Mouse (Mus musculus): ENCODE results near the gene Arhgef12.

Arhgef12 gene

GRCm38 (mm10) chr9:43108721-43109120 is 1.7 kb upstream of the Arhgef12 start:
- no peak for DNase-seq (ENCODE audit: low read depth, low spot score)

- no peak for DNase-seq (ENCODE audit: low read depth, low spot score)
Observed at GRCm38 (mm10) chr9:43108081-43108480, 1.0 kb upstream of the Arhgef12 start.

GRCm38 (mm10) chr9:43107555-43107954 is 516 bp upstream of the Arhgef12 start:
- DNase-seq (ENCODE audit: low read depth, low spot score) = no peak

- DNase-seq (ENCODE audit: low read depth, low spot score) = no peak
Observed at GRCm38 (mm10) chr9:43106426-43107186, 433 bp downstream of the Arhgef12 start.

- peak; percentile 84 for DNase-seq (ENCODE audit: low read depth, low spot score)
Observed at GRCm38 (mm10) chr9:43105664-43106361, 1.2 kb downstream of the Arhgef12 start.

GRCm38 (mm10) chr9:43104873-43105663 is 2.0 kb downstream of the Arhgef12 start:
- DNase-seq (ENCODE audit: low read depth, low spot score) = no peak

- no peak for DNase-seq (ENCODE audit: low read depth, low spot score)
Observed at GRCm38 (mm10) chr9:43104526-43104872, 2.5 kb downstream of the Arhgef12 start.

- no peak for DNase-seq (ENCODE audit: low read depth, low spot score)
Observed at GRCm38 (mm10) chr9:43103675-43104299, 3.3 kb downstream of the Arhgef12 start.

GRCm38 (mm10) chr9:43102931-43103330 is 4.1 kb downstream of the Arhgef12 start:
- DNase-seq (ENCODE audit: low read depth, low spot score) = no peak

- DNase-seq (ENCODE audit: low read depth, low spot score) = no peak
Observed at GRCm38 (mm10) chr9:43101936-43102595, 5.0 kb downstream of the Arhgef12 start.

GRCm38 (mm10) chr9:43098922-43099321 is 8.1 kb downstream of the Arhgef12 start:
- no peak for DNase-seq (ENCODE audit: low read depth, low spot score)

- DNase-seq (ENCODE audit: low read depth, low spot score) = no peak
Observed at GRCm38 (mm10) chr9:43097801-43098557, 9.1 kb downstream of the Arhgef12 start.

GRCm38 (mm10) chr9:43096337-43096736 is 10.7 kb downstream of the Arhgef12 start:
- no peak for DNase-seq (ENCODE audit: low read depth, low spot score)

- no peak for DNase-seq (ENCODE audit: low read depth, low spot score)
Observed at GRCm38 (mm10) chr9:43094828-43095227, 12.2 kb downstream of the Arhgef12 start.

- DNase-seq (ENCODE audit: low read depth, low spot score) = no peak
Observed at GRCm38 (mm10) chr9:43093803-43094202, 13.2 kb downstream of the Arhgef12 start.

- no peak for DNase-seq (ENCODE audit: low read depth, low spot score)
Observed at GRCm38 (mm10) chr9:43085686-43086285, 21.3 kb downstream of the Arhgef12 start.

- DNase-seq (ENCODE audit: low read depth, low spot score) = no peak
Observed at GRCm38 (mm10) chr9:43084496-43085362, 22.3 kb downstream of the Arhgef12 start.

- no peak for DNase-seq (ENCODE audit: low read depth, low spot score)
Observed at GRCm38 (mm10) chr9:43083441-43084055, 23.5 kb downstream of the Arhgef12 start.

GRCm38 (mm10) chr9:43078711-43079110 is 28.3 kb downstream of the Arhgef12 start:
- DNase-seq (ENCODE audit: low read depth, low spot score) = no peak

Measured in brain, embryonic 18.5 days (tissue).